Mouse (Mus musculus) kidney, postnatal 14 days (tissue): Measurements from ENCODE around the gene Clnk.

Experiments
- DNase-seq: peaks from one replicate; pipeline ENCODE4 v3.0.0; 2022; ENCODE audit warnings: mixed read lengths

The Clnk gene

GRCm38 (mm10) chr5:38845529-38845928 is 31.1 kb downstream of the Clnk start:
- DNase-seq, result no peak

GRCm38 (mm10) chr5:38844312-38844711 is 32.3 kb downstream of the Clnk start:
- DNase-seq, result no peak

- no peak for DNase-seq
Measured at GRCm38 (mm10) chr5:38839981-38840380, 36.6 kb downstream of the Clnk start.

- DNase-seq, result no peak
Measured at GRCm38 (mm10) chr5:38827310-38827709, 49.3 kb downstream of the Clnk start.

- no peak for DNase-seq
Measured at GRCm38 (mm10) chr5:38826586-38826985, 50.0 kb downstream of the Clnk start.

- DNase-seq, result no peak
Measured at GRCm38 (mm10) chr5:38824132-38824965, 52.3 kb downstream of the Clnk start.

GRCm38 (mm10) chr5:38813391-38814109 is 63.1 kb downstream of the Clnk start:
- DNase-seq, result no peak

GRCm38 (mm10) chr5:38812916-38813315 is 63.7 kb downstream of the Clnk start:
- no peak for DNase-seq

- DNase-seq, result no peak
Measured at GRCm38 (mm10) chr5:38812386-38812785, 64.2 kb downstream of the Clnk start.

GRCm38 (mm10) chr5:38798910-38799309 is 77.7 kb downstream of the Clnk start:
- no peak for DNase-seq

- DNase-seq, result no peak
Measured at GRCm38 (mm10) chr5:38795139-38795538, 81.5 kb downstream of the Clnk start.

GRCm38 (mm10) chr5:38791116-38791515 is 85.5 kb downstream of the Clnk start:
- no peak for DNase-seq

- no peak for DNase-seq
Measured at GRCm38 (mm10) chr5:38788820-38789219, 87.8 kb downstream of the Clnk start.

- no peak for DNase-seq
Measured at GRCm38 (mm10) chr5:38787851-38788520, 88.6 kb downstream of the Clnk start.

- no peak for DNase-seq
Measured at GRCm38 (mm10) chr5:38786126-38786525, 90.5 kb downstream of the Clnk start.

GRCm38 (mm10) chr5:38785686-38786085 is 90.9 kb downstream of the Clnk start:
- no peak for DNase-seq

- peak; percentile 78 for DNase-seq
Measured at GRCm38 (mm10) chr5:38781813-38782212, 94.8 kb downstream of the Clnk start.

GRCm38 (mm10) chr5:38780631-38781030 is 96.0 kb downstream of the Clnk start:
- no peak for DNase-seq

- no peak for DNase-seq
Measured at GRCm38 (mm10) chr5:38780045-38780444, 96.6 kb downstream of the Clnk start.

GRCm38 (mm10) chr5:38775500-38775899 is 101.1 kb downstream of the Clnk start:
- DNase-seq, result no peak

GRCm38 (mm10) chr5:38754950-38755349 is 121.7 kb downstream of the Clnk start:
- peak; percentile 13 for DNase-seq

- DNase-seq, result no peak
Measured at GRCm38 (mm10) chr5:38752749-38753148, 123.9 kb downstream of the Clnk start.

- DNase-seq, result no peak
Measured at GRCm38 (mm10) chr5:38708940-38709581, 167.6 kb downstream of the Clnk start.
